Mouse (Mus musculus): ENCODE measurements around the gene Psmd6.

DNA sequence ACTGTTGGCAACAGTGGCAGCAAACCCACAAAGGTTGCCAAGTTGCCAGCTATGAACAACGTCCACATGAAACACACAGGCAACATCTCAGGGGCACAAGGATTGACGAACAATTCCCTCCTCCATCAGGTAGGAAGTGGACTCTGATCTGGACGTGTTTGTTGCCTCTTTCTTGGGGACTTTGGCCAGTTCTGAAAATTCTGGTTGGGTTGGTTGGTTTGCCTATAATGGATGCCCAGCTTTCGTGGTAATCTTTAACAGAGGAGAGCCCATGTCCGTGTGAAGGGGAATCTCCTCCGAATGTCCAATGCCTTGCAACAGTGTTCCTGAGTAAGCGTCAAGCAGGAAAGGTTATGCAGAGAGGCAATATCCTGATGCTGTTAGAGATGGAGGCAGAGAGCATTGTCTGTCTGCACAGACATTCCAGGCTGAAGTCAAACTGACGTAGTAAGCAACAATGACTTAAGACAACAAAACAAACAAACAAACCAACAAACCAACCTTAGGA is 20.0 kb downstream of the Psmd6 start:
- TF ChIP-seq CTCF (IDR thresholded peaks at IDR 0.05 in 2 of 3, conservative IDR thresholded peaks at IDR 0.05 in 1 of 3; ENCODE audit: control insufficient read depth in 1 of 3, insufficient read depth in 1 of 3, low read depth in 2 of 3, low read length in 3 of 3, poor library complexity in 1 of 3, severe bottlenecking in 1 of 3) (no peak), POLR2A (IDR thresholded peaks at IDR 0.05; ENCODE audit: control insufficient read depth in 1 of 2, insufficient read depth in 1 of 2, low read depth in 1 of 2, low read length in 2 of 2, poor library complexity in 1 of 2) (no peak), GATA1 (IDR thresholded peaks at IDR 0.05; ENCODE audit: low read depth, low read length) (no peak)
